Mouse (Mus musculus) liver, adult 2 months (tissue): ENCODE results near the gene Psg29. TPM values are rescaled to one million over a fixed set of nuclear protein-coding genes. Genes with fewer than 3 reads are reported as not detected.

Experiments
- DNase-seq: peaks from one replicate; pipeline ENCODE4 v3.0.0-alpha.2; 2011; ENCODE audit warnings: low read depth, low spot score; ENCODE audit errors: extremely low read depth
- H3K27ac ChIP-seq: fragments of 200-500 bp; replicated peaks from 2 replicates; pipeline ENCODE4 v1.5.1; 2012; ENCODE audit warnings: low read depth, mild to moderate bottlenecking, control low read depth, inconsistent platforms, low read length; ENCODE audit not compliant: insufficient read depth
- H3K27me3 ChIP-seq: fragments of 200-500 bp; 2 replicates; pipeline ENCODE4 v1.6.1; 2012; ENCODE audit warnings: mild to moderate bottlenecking, moderate library complexity, low read length, inconsistent platforms; ENCODE audit not compliant: control insufficient read depth, insufficient read depth
- H3K36me3 ChIP-seq: fragments of 200-500 bp; 2 replicates; pipeline ENCODE4 v1.6.1; 2012; ENCODE audit warnings: low read length, inconsistent platforms; ENCODE audit not compliant: control insufficient read depth, insufficient read depth
- H3K4me1 ChIP-seq: fragments of 200-500 bp; 2 replicates; pipeline ENCODE4 v1.6.1; 2011; ENCODE audit warnings: low read length; ENCODE audit not compliant: control insufficient read depth, insufficient read depth
- H3K4me3 ChIP-seq: fragments of 200-500 bp; 2 replicates; pipeline ENCODE4 v1.5.1; 2011; ENCODE audit warnings: low read depth, mild to moderate bottlenecking, control low read depth, low read length, moderate library complexity; ENCODE audit not compliant: insufficient read depth
- H3K79me2 ChIP-seq: fragments of 200-500 bp; 2 replicates; pipeline ENCODE4 v1.6.1; 2012; ENCODE audit warnings: inconsistent platforms, mild to moderate bottlenecking, low read length, moderate library complexity; ENCODE audit not compliant: control insufficient read depth, insufficient read depth
- H3K9ac ChIP-seq: fragments of 200-500 bp; 2 replicates; pipeline ENCODE4 v1.6.1; 2012; ENCODE audit warnings: low read depth, mild to moderate bottlenecking, control low read depth, inconsistent platforms, low read length
- CTCF ChIP-seq: fragments of 200-500 bp; IDR thresholded peaks from 2 replicates; pipeline ENCODE4 v1.5.1; 2011; ENCODE audit warnings: low read depth, low read length, control low read depth
- POLR2A ChIP-seq: fragments of 200-500 bp; IDR thresholded peaks from 2 replicates; pipeline ENCODE4 v1.6.1; 2011; ENCODE audit warnings: low read length, control low read depth; ENCODE audit not compliant: insufficient read depth; ENCODE audit errors: extremely low read depth
- WGBS: fragments of 180-500 bp; shearing (Covaris S2); methylation state at CpG from one replicate; pipeline ENCODE4 v1.1.7; 2018; 5-methylcytosine and 5-hydroxymethylcytosine counted together
- polyA plus RNA-seq: library from polyadenylated mRNA; depleted of rRNA; stranded (reverse); fragments of >200 nt; gene quantifications from 2 replicates; pipeline ENCODE4 v1.2.3, GENCODE M21; 2012; rRNA removed
- total RNA-seq: library from RNA; depleted of rRNA; stranded (reverse); fragments of >200 nt; gene quantifications from 2 replicates; pipeline ENCODE4 v1.2.3, GENCODE M21; 2014; rRNA removed

Psg29 gene
- total RNA-seq (not detected in 2 replicates), polyA plus RNA-seq (not detected in 2 replicates)

GRCm38 (mm10) chr7:17203177-17203576, at the start of gene Psg29:
TSS of gene Psg29 (plus strand) at chr7:17203477.
- Histone ChIP-seq H3K79me2 (no peaks in the 10 kb centered on the region), H3K4me1 (no peaks in the 10 kb centered on the region), H3K9ac (no peak within 1 kb of the TSS), H3K27ac (no peak within 1 kb of the TSS), H3K27me3 (no peaks in the 10 kb centered on the region), H3K36me3 (no peaks in the 10 kb centered on the region), H3K4me3 (no peak within 1 kb of the TSS)
- DNase-seq: no peak
- TF ChIP-seq CTCF (no peak), POLR2A (no peak)

DNA sequence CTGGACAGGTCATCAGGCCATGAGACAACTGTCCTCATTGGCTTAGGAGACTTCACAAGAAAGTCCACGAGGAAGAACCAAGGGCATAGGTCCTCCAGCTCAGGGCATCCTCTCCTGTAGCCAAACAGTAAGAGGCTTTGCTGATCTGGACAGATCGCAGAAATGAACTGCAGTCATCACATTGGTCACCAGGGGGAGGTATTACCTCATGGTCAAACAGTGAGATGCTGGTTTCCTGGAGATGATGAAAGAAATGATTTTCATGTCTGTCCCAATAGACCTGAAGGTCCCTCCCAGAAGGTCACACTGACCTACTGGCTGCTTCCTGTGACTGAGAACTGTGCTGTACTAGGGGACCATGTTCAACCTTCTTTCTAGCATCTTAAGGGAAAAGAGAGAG, 47.6 kb upstream of the Psg29 start:
- TF ChIP-seq CTCF: 0 out of 2 replicates have a peak, but pooled peaks have one; percentile 8
- no peak for TF ChIP-seq POLR2A
- no peak overlapping the region for H3K9ac ChIP-seq
- H3K4me3 ChIP-seq: no peak overlapping the region
- no peaks in the 10 kb centered on the region for H3K4me1 ChIP-seq
- no peaks in the 10 kb centered on the region for H3K36me3 ChIP-seq
- no peak overlapping the region for H3K27ac ChIP-seq
- no peaks in the 10 kb centered on the region for H3K79me2 ChIP-seq
- H3K27me3 ChIP-seq: no peaks in the 10 kb centered on the region
- WGBS: 21% methylated on average over 2 of the region's 2 CpGs
- peak; percentile 19 for DNase-seq

- H3K4me3 ChIP-seq: no peak overlapping the region
- H3K9ac ChIP-seq: no peak overlapping the region
- no peaks in the 10 kb centered on the region for H3K79me2 ChIP-seq
- 52% methylated on average over 3 of the region's 3 CpGs for WGBS
- H3K27ac ChIP-seq: no peak overlapping the region
- H3K4me1 ChIP-seq: no peaks in the 10 kb centered on the region
- H3K36me3 ChIP-seq: no peaks in the 10 kb centered on the region
- H3K27me3 ChIP-seq: no peaks in the 10 kb centered on the region
- no peak for DNase-seq
- no peak for TF ChIP-seq CTCF
- TF ChIP-seq POLR2A: no peak
These were observed 46.2 kb upstream of the Psg29 start for GRCm38 (mm10) chr7:17156885-17157677.

DNA sequence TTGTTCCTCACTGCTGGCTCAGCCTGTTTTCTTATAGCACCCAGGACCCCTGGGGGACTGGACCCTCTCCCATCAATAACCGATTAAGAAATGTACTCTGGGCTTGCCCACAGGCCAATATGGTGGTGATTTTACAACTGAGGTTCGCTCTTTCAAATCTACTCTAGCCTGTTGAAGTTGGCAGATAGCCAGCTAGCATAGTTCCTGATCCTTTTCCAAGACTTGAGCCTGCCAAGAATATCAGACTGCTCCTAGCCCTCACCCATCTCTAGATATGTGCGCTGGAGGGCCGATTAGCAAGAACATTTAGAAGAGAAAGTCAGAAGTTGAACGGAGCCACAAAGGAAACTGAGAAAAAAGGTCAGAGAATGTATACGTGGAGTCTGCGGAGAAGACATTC, 44.3 kb upstream of the Psg29 start:
- DNase-seq: no peak
- 67% methylated on average over 7 of the region's 7 CpGs for WGBS

GRCm38 (mm10) chr7:17171827-17172226, 31.4 kb upstream of the Psg29 start:
- Histone ChIP-seq H3K27ac (no peak overlapping the region), H3K79me2 (no peaks in the 10 kb centered on the region), H3K4me3 (no peak overlapping the region), H3K4me1 (no peaks in the 10 kb centered on the region), H3K9ac (no peak overlapping the region), H3K27me3 (no peaks in the 10 kb centered on the region; the same call in 1 of the 2 replicates), H3K36me3 (no peaks in the 10 kb centered on the region)
- DNase-seq: no peak
- TF ChIP-seq POLR2A: no peak
- TF ChIP-seq CTCF: no peak
- 80% methylated on average over 4 of the region's 4 CpGs for WGBS

More for the DNA sequence above, 44.3 kb upstream of the Psg29 start:
- no peaks in the 10 kb centered on the region for H3K79me2 ChIP-seq
- no peaks in the 10 kb centered on the region for H3K27me3 ChIP-seq
- no peak overlapping the region for H3K4me3 ChIP-seq
- no peak overlapping the region for H3K27ac ChIP-seq
- H3K4me1 ChIP-seq: no peaks in the 10 kb centered on the region
- no peaks in the 10 kb centered on the region for H3K36me3 ChIP-seq
- no peak for TF ChIP-seq CTCF
- TF ChIP-seq POLR2A: no peak
- H3K9ac ChIP-seq: no peak overlapping the region
